ENCODE assay signal across 10 mouse cellular contexts in the genomic region with DNA sequence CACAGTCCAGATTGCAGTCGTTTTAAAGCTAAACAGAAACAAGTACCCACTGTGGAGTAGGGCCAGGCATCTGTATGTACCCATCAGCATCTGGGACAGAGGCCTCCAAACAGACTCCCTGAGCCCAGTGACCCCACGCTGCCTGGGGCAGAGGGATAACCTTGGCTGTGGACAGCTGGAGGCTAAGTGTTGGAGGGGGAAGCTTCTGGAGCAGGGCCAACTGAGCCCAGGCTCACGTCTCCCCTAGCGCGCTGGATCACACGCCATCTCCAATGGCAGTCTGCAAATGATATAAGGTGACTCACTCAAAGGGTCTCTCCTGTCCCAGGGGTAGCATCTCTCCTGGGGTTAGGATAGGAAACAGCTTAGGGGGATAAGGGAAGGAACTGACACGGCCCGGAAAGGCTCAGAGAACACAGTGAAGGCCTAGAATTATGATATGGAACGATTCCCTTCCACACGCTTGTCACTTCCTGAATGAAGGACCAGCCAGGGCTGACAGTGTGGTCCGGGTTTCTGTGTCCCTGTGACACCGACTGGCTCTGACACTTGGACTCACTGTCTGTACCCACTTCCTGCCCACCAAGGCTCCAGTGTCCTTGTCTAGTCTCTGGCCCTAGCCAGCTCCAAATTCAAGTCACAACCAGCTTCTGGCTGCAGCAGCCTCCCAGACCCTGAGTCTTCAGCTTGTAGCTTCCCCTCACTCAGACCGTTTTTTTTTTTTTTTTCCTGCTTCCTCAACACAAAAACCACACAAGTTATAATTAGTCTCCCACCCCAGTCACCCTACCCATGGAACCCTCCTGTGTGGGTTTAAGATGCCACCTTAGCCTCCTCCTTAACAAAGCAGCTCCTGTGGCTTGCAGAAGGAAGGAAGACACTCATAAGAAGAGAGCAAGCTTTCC. TPM values are rescaled to one million over a fixed set of nuclear protein-coding genes. Genes with fewer than 3 reads are reported as not detected.
DNase-seq lines count a peak whose midpoint lies in the region; ATAC-seq and TF ChIP-seq lines count a peak whose summit lies in the region.
"Had no signal": no experiment of that assay in that cellular context is flagged by ENCODE, and none has a peak within 500 bp of the region (broad histone marks: within the 10 kb centered on the region; RNA-seq: fewer than 3 reads in every experiment).

No protein-coding gene starts in this region.

- no peak overlapping the region for H3K4me2 ChIP-seq in heart, postnatal 0 days (ENCODE audit: low read depth, low read length)
- H3K4me2 ChIP-seq in midbrain, embryonic 15.5 days = no peak overlapping the region
- H3K4me2 ChIP-seq: neural tube, embryonic 13.5 days had no signal

- no peak for TF ChIP-seq EP300 in heart, postnatal 0 days (IDR thresholded peaks at IDR 0.05; ENCODE audit: low read depth)

- no peak for DNase-seq in heart, postnatal 0 days (ENCODE audit: low spot score)
- DNase-seq in heart, adult 18-20 months = no peak
- DNase-seq in ovary, postnatal 36 days (ENCODE audit: low spot score) = peak; percentile 58
- no peak for DNase-seq in ovary, postnatal 10 days (ENCODE audit: low spot score)
- peak; percentile 43 for DNase-seq in naive thymus-derived CD4-positive, alpha-beta T cell, adult 2 months (ENCODE audit: low read depth)
- no peak for DNase-seq in right cerebral cortex, postnatal 36 days (ENCODE audit: low spot score in 2 of 2)
- DNase-seq: cerebellum, postnatal 25 days had no signal

- no peak overlapping the region for H3K9ac ChIP-seq in heart, postnatal 0 days (replicated peaks; ENCODE audit: low read depth, low read length)
- no peak overlapping the region for H3K9ac ChIP-seq in midbrain, embryonic 15.5 days
- H3K9ac ChIP-seq: neural tube, embryonic 13.5 days had no signal

- peaks cover 11% of the 10 kb centered on the region; the same call in 1 of the 2 replicates for H3K4me1 ChIP-seq in heart, postnatal 0 days (ENCODE audit: control insufficient read depth, insufficient read depth)
- peaks cover 18% of the 10 kb centered on the region; the same call in 1 of the 2 replicates for H3K4me1 ChIP-seq in midbrain, embryonic 15.5 days

- peak overlapping the region; percentile 56 for H3K27ac ChIP-seq in heart, postnatal 0 days (ENCODE audit: low read depth)
- H3K27ac ChIP-seq in midbrain, embryonic 15.5 days = no peak overlapping the region
- H3K27ac ChIP-seq: neural tube, embryonic 13.5 days had no signal

- WGBS in heart, postnatal 0 days = 39% methylated on average over 13 of the region's 13 CpGs
- 78% methylated on average over 13 of the region's 13 CpGs for WGBS in midbrain, embryonic 15.5 days

- TF ChIP-seq CTCF in heart, postnatal 0 days (IDR thresholded peaks at IDR 0.05; ENCODE audit: low read depth) = no peak

- H3K4me3 ChIP-seq in heart, postnatal 0 days (ENCODE audit: low read depth, low read length) = no peak overlapping the region
- no peak overlapping the region for H3K4me3 ChIP-seq in midbrain, embryonic 15.5 days
- H3K4me3 ChIP-seq: neural tube, embryonic 13.5 days had no signal

- H3K36me3 ChIP-seq in heart, postnatal 0 days (replicated peaks; ENCODE audit: control insufficient read depth, insufficient read depth, low read length) = no peaks in the 10 kb centered on the region
- no peaks in the 10 kb centered on the region for H3K36me3 ChIP-seq in midbrain, embryonic 15.5 days (replicated peaks)
- H3K36me3 ChIP-seq: neural tube, embryonic 13.5 days had no signal

- H3K9me3 ChIP-seq in heart, postnatal 0 days (replicated peaks; ENCODE audit: control insufficient read depth, low read length) = no peaks in the 10 kb centered on the region
- no peaks in the 10 kb centered on the region for H3K9me3 ChIP-seq in midbrain, embryonic 15.5 days
- H3K9me3 ChIP-seq: neural tube, embryonic 13.5 days had no signal

- H3K27me3 ChIP-seq in heart, postnatal 0 days (ENCODE audit: control insufficient read depth, insufficient read depth, low read length) = no peaks in the 10 kb centered on the region
- no peaks in the 10 kb centered on the region for H3K27me3 ChIP-seq in midbrain, embryonic 15.5 days (replicated peaks)
- H3K27me3 ChIP-seq: neural tube, embryonic 13.5 days had no signal

- ATAC-seq in heart, postnatal 0 days (ENCODE audit: insufficient read depth, low read depth) = peak; percentile 53; the same call in 1 of the 2 replicates
- peak; percentile 39 for ATAC-seq in common myeloid progenitor, adult 5-6 weeks (replicated peaks; ENCODE audit: low read depth, poor library complexity, severe bottlenecking)
- no peak for ATAC-seq in midbrain, embryonic 15.5 days (replicated peaks)

RNA-seq across cellular contexts. Expression of a gene that starts 57.3 kb away (rescaled TPM):
- 11.6 and 12.6 TPM in 2 replicates for total RNA-seq in heart, postnatal 0 days (2014; rRNA removed; ENCODE audit: low replicate concordance)
- 16.7 and 18.2 TPM in 2 replicates for polyA plus RNA-seq in heart, postnatal 0 days (2015; fragmentation: Nextera tagmentation; extraction: Ambion mirVana)
- 10 to 100 TPM; 57.5 to 67.5 TPM for total RNA-seq in heart, adult 18-20 months (2021)
- 30.5 and 33.0 TPM in 2 replicates for total RNA-seq in common myeloid progenitor, adult 5-6 weeks (2017)
- polyA plus RNA-seq in midbrain, embryonic 15.5 days (2015; fragmentation: Nextera tagmentation; extraction: Ambion mirVana) = 13.4 and 15.1 TPM in 2 replicates

Comparison
In these comparisons a context has a peak if more than half of its experiments do, and no peak if none do; other contexts are left out.
1. DNase-seq: peak in ovary, postnatal 36 days (single experiment) and naive thymus-derived CD4-positive, alpha-beta T cell, adult 2 months (single experiment); none in heart, postnatal 0 days (single experiment), heart, adult 18-20 months (0 of 2), ovary, postnatal 10 days (single experiment) and right cerebral cortex, postnatal 36 days (0 of 2).